Mouse (Mus musculus) neural tube, embryonic 14.5 days (tissue): Measurements from ENCODE around the gene Phf21a. TPM values are rescaled to one million over a fixed set of nuclear protein-coding genes. Genes with fewer than 3 reads are reported as not detected.

Experiments used
- ATAC-seq: fragments of 200-750 bp; cut with Nextera tagmentation; 2 replicates; pipeline ENCODE4 v1.8.0; 2017; ENCODE audit warnings: low read depth, mild to moderate bottlenecking, moderate TSS enrichment, moderate library complexity
- H3K27ac ChIP-seq: fragments of 300-500 bp; sonication (generic); 2 replicates; pipeline ENCODE4 v1.5.1; 2014; ENCODE audit warnings: low read depth, mild to moderate bottlenecking, control low read depth, low read length, moderate library complexity, mixed read lengths
- H3K27me3 ChIP-seq: fragments of 300-500 bp; sonication (generic); 2 replicates; pipeline ENCODE4 v1.6.1; 2014; ENCODE audit warnings: low read length; ENCODE audit not compliant: control insufficient read depth, insufficient read depth
- H3K36me3 ChIP-seq: fragments of 300-500 bp; sonication (generic); 2 replicates; pipeline ENCODE4 v1.6.1; 2014; ENCODE audit warnings: low read length, mixed read lengths; ENCODE audit not compliant: control insufficient read depth, insufficient read depth
- H3K4me1 ChIP-seq: fragments of 300-500 bp; sonication (generic); 2 replicates; pipeline ENCODE4 v1.6.1; 2014; ENCODE audit warnings: low read length; ENCODE audit not compliant: control insufficient read depth, insufficient read depth
- H3K4me2 ChIP-seq: fragments of 300-500 bp; sonication (generic); 2 replicates; pipeline ENCODE4 v1.6.1; 2014; ENCODE audit warnings: mild to moderate bottlenecking, low read depth, low read length, control low read depth
- H3K4me3 ChIP-seq: fragments of 300-500 bp; sonication (generic); 2 replicates; pipeline ENCODE4 v1.5.1; 2014; ENCODE audit warnings: low read depth, low read length, control low read depth, mixed read lengths
- H3K9ac ChIP-seq: fragments of 300-500 bp; sonication (generic); replicated peaks from 2 replicates; pipeline ENCODE4 v1.6.1; 2014; ENCODE audit warnings: low read depth, mild to moderate bottlenecking, control low read depth, low read length, mixed read lengths
- H3K9me3 ChIP-seq: fragments of 300-500 bp; sonication (generic); 2 replicates; pipeline ENCODE4 v1.6.1; 2016; ENCODE audit warnings: low read length; ENCODE audit not compliant: control insufficient read depth
- WGBS: fragments of 180-500 bp; shearing (Covaris S2); extraction: QIAGEN DNeasy Blood & Tissue Kit; methylation state at CpG from one replicate; pipeline ENCODE4 v1.1.7; 2014; 5-methylcytosine and 5-hydroxymethylcytosine counted together
- polyA plus RNA-seq: library from polyadenylated mRNA; unstranded; fragments of >200 nt; fragmentation: Nextera tagmentation; extraction: Ambion mirVana; gene quantifications from 2 replicates; pipeline ENCODE4 v1.2.1, GENCODE M21; 2014

Phf21a gene
- polyA plus RNA-seq, 1 experiment from 2014 or later, result 39.9 TPM

GRCm38 (mm10) chr2:92221431-92221830, 128.5 kb downstream of the Phf21a start:
- ATAC-seq, result no peak

DNA sequence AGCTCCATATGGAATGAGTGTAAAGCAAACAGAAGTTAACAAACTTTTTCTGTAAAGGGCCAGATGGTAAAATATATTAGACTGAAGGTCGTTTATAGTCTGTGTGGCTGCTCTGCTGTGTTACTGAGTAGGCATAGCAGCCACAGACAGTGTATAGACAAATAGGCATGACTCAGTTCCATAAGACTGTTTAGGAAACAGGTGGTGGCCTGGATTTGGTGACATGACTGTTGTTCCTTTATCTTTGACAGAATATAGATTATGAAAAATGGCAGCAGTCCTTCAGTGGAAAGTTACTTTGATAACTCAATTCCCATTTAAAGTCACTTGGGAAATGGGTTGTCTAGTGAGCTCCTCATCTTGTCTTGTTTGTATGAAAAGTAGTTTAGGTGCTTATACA, 132.7 kb downstream of the Phf21a start:
- Histone ChIP-seq H3K4me2 (no peak overlapping the region), H3K9ac (no peak overlapping the region), H3K4me3 (no peak overlapping the region), H3K27ac (no peak overlapping the region), H3K36me3 (peaks cover 7% of the 10 kb centered on the region; the same call in 1 of the 2 replicates), H3K27me3 (no peaks in the 10 kb centered on the region), H3K9me3 (no peaks in the 10 kb centered on the region), H3K4me1 (no peaks in the 10 kb centered on the region)
- ATAC-seq, result no peak
- WGBS, result 65% methylated on average over 1 of the region's 1 CpGs

More at GRCm38 (mm10) chr2:92221431-92221830, 128.5 kb downstream of the Phf21a start:
- H3K9ac ChIP-seq, result no peak overlapping the region
- no peaks in the 10 kb centered on the region for H3K27me3 ChIP-seq
- H3K4me2 ChIP-seq, result no peak overlapping the region
- H3K36me3 ChIP-seq, result peaks cover 5% of the 10 kb centered on the region; the same call in 1 of the 2 replicates
- WGBS, result 86% methylated on average over 6 of the region's 6 CpGs
- no peak overlapping the region for H3K27ac ChIP-seq
- no peaks in the 10 kb centered on the region for H3K4me1 ChIP-seq
- H3K4me3 ChIP-seq, result no peak overlapping the region
- H3K9me3 ChIP-seq, result no peaks in the 10 kb centered on the region

DNA sequence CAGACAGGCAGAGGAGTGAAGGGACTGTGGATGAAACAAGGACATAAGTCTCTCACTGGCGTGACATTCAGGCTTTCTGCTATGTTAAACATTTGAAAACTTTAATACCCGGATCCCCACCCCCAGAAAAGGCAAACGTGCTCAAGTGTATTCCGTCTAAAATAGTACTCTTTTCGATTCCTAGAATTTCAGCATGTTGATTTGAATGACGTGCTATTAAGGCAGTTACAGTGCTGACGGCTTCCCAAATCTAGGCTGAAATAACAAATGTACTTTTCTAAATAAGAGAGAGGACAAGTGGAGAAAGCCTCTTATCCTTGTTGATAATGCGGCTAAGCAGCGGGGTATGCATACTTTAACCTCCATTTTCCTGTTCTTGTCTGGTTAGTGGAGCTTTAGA, 137.1 kb downstream of the Phf21a start:
- Histone ChIP-seq H3K36me3 (peaks cover 11% of the 10 kb centered on the region; the same call in 1 of the 2 replicates), H3K27ac (no peak overlapping the region), H3K4me3 (no peak overlapping the region), H3K4me2 (no peak overlapping the region), H3K27me3 (no peaks in the 10 kb centered on the region), H3K4me1 (no peaks in the 10 kb centered on the region), H3K9ac (no peak overlapping the region), H3K9me3 (no peaks in the 10 kb centered on the region)
- no peak for ATAC-seq
- WGBS, result 93% methylated on average over 9 of the region's 9 CpGs

DNA sequence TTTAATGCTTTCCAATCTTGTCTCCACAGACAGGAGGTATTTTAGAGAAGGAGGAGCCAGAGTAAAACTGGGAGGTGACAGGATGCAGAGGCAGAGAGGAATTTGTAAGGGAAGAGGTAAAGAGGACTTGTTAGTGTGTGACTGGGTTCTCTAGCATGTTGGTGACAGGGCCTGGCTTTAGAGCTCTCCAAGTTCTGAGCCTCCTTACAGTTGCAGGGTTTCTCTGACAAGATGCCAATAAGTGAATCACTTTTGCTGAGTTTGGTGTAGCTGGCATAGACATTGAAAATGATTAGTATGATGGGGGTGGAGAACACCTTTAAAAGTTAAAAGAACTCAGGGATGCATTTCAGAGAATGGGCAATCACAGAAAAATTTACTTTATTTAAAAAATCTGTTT, 138.8 kb downstream of the Phf21a start:
- no peak for ATAC-seq
- no peak overlapping the region for H3K27ac ChIP-seq
- H3K9ac ChIP-seq, result no peak overlapping the region
- no peak overlapping the region for H3K4me3 ChIP-seq
- H3K27me3 ChIP-seq, result no peaks in the 10 kb centered on the region
- no peak overlapping the region for H3K4me2 ChIP-seq
- peaks cover 18% of the 10 kb centered on the region; the same call in 1 of the 2 replicates for H3K36me3 ChIP-seq
- no peaks in the 10 kb centered on the region for H3K4me1 ChIP-seq
- H3K9me3 ChIP-seq, result no peaks in the 10 kb centered on the region

- H3K27ac ChIP-seq, result no peak overlapping the region
- H3K4me3 ChIP-seq, result no peak overlapping the region
- WGBS, result 97% methylated on average over 5 of the region's 5 CpGs
- H3K4me1 ChIP-seq, result no peaks in the 10 kb centered on the region
- H3K9ac ChIP-seq, result no peak overlapping the region
- no peaks in the 10 kb centered on the region for H3K9me3 ChIP-seq
- no peak overlapping the region for H3K4me2 ChIP-seq
- ATAC-seq, result no peak
- no peaks in the 10 kb centered on the region for H3K27me3 ChIP-seq
- H3K36me3 ChIP-seq, result peaks cover 19% of the 10 kb centered on the region; the same call in 1 of the 2 replicates
These were observed 141.9 kb downstream of the Phf21a start for GRCm38 (mm10) chr2:92234768-92235332.

DNA sequence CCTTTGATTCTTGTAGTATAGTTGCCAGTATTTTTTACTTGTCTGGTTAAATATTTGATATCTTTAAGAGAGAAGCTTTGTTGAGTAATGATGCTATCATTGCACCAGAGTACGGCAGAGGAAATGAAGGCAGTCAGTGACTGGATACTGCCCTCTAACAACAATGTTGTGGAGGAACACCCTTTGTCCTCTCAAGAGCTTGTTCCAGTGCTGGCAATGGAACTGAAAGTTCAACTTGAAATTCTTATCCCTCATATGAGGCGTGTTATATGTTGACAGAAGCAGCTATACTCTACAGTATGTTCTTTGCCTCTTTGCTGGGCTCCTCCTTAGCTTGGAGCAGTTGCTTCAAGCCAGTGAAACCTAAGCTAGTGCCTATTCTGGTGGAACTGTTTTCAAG, 147.4 kb downstream of the Phf21a start:
- Histone ChIP-seq H3K27me3 (no peaks in the 10 kb centered on the region), H3K9ac (no peak overlapping the region), H3K36me3 (peaks cover 8% of the 10 kb centered on the region; the same call in 1 of the 2 replicates), H3K27ac (no peak overlapping the region), H3K4me3 (no peak overlapping the region), H3K4me2 (no peak overlapping the region), H3K9me3 (no peaks in the 10 kb centered on the region), H3K4me1 (no peaks in the 10 kb centered on the region)
- 93% methylated on average over 2 of the region's 2 CpGs for WGBS
- ATAC-seq, result no peak

- ATAC-seq, result no peak
- no peak overlapping the region for H3K9ac ChIP-seq
- WGBS, result 97% methylated on average over 2 of the region's 2 CpGs
These were observed 147.9 kb downstream of the Phf21a start for GRCm38 (mm10) chr2:92240816-92241215.

DNA sequence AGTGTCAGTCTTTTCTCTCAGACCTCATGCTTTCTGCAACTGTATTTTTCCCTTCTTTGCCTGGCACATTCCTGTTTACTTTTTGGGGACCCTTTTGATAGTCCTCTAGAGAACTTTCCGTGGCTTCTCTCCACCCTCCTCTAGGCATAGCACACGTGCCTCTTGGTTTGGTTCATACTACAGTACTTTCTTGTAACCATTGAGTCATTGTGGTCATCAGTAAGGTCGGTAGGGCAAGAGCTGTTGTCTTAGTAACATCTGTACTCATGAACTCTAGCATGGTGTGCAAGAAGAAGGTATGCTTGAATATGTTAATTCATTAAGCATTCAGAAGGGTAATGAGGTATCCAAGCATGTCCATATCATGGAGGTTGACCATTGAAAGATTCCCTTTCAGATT, 148.4 kb downstream of the Phf21a start:
- no peak overlapping the region for H3K4me3 ChIP-seq
- ATAC-seq, result no peak
- H3K9me3 ChIP-seq, result no peaks in the 10 kb centered on the region
- no peaks in the 10 kb centered on the region for H3K27me3 ChIP-seq
- 93% methylated on average over 3 of the region's 3 CpGs for WGBS
- H3K4me1 ChIP-seq, result no peaks in the 10 kb centered on the region
- H3K9ac ChIP-seq, result no peak overlapping the region
- H3K27ac ChIP-seq, result no peak overlapping the region
- H3K36me3 ChIP-seq, result peaks cover 5% of the 10 kb centered on the region; the same call in 1 of the 2 replicates
- H3K4me2 ChIP-seq, result no peak overlapping the region

More at GRCm38 (mm10) chr2:92240816-92241215, 147.9 kb downstream of the Phf21a start:
- no peak overlapping the region for H3K4me3 ChIP-seq
- H3K36me3 ChIP-seq, result peaks cover 8% of the 10 kb centered on the region; the same call in 1 of the 2 replicates
- H3K27ac ChIP-seq, result no peak overlapping the region
- no peaks in the 10 kb centered on the region for H3K9me3 ChIP-seq
- H3K4me2 ChIP-seq, result no peak overlapping the region
- H3K27me3 ChIP-seq, result no peaks in the 10 kb centered on the region
- H3K4me1 ChIP-seq, result no peaks in the 10 kb centered on the region

DNA sequence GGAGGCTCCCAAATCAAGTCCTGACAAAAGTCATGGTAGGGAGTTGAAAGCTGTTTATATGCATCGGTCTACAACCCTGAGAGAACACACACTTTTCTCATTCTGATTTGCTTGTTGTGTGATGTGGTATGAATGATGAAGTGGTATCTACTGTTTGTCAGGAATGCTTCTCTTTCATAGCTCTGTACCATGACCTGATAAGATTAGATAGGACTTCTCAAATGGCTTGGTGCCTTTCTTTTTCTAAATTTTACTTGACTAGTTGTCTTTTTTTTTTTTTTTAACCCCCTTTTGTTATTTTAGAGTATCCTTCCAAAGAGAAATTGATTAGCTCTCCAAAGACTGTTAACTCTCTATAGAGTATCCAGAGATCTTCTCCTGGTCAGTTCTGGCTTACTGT, 153.2 kb downstream of the Phf21a start:
- no peak overlapping the region for H3K27ac ChIP-seq
- H3K4me1 ChIP-seq, result no peaks in the 10 kb centered on the region
- H3K27me3 ChIP-seq, result no peaks in the 10 kb centered on the region
- no peaks in the 10 kb centered on the region for H3K9me3 ChIP-seq
- H3K4me3 ChIP-seq, result no peak overlapping the region
- no peak for ATAC-seq
- no peak overlapping the region for H3K4me2 ChIP-seq
- peaks cover 10% of the 10 kb centered on the region; the same call in 1 of the 2 replicates for H3K36me3 ChIP-seq
- 94% methylated on average over 1 of the region's 1 CpGs for WGBS
- no peak overlapping the region for H3K9ac ChIP-seq
